Mouse (Mus musculus) kidney, adult 8-10 months (tissue): Measurements from ENCODE around the gene Vps25.

Source experiments
- DNase-seq, 2 experiments: peaks; one replicate each; pipeline ENCODE4 v3.0.0; 2022

Gene Vps25

DNA sequence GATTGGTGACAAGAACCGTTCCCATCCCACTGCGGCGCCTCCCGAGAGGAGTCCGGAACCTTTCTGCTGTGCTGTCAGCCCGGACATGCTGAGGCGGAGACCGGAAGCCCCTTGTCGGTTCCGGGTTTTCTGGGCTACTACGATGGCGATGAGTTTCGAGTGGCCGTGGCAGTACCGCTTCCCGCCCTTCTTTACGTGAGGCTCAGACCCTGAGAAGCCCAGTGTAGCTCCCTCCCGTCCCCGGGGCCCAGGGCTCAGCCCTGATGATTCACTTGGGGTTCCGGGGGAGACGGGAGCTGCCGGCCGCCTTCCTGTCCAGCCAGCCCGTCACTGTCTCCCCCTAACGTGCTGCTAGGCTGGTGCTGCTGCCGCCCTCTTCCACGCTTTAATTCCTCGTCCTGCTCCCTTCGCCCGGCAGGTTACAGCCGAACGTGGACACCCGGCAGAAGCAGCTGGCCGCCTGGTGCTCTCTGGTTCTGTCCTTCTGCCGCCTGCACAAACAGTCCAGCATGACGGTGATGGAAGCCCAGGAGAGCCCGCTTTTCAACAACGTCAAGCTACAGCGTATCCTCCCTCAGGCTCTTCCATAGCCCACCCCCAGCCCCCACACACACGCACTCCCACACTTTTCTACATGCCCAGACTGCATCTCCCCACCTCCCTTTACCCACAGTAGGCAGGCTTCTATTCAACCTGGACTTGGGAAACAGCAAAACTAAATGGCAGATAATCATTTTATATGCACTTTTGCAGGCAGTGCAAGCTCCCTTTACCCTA, at the start of gene Vps25:
Gene Vps25, plus strand, starts transcription at position 95 of the 777 bp plus-strand sequence.
- peak; percentile 76 to 87 for DNase-seq

DNA sequence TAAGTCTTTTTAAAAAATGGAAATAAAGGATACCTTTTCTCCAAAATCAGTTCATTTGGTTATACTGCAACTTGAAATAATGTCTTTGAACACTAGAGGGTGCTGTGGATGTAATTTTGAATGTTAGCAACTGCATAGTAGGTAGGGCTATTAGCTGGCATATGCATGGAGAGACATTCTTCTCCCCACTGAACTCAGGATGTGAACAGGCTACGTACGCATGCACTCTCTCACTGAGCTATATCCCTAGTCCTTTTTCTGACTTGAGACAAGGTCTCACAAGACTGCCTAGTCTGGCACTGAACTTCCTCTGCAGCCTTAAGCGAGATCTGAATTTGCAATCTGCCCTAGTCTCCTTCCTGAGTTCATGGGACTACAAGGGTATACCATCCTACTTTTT, 41.5 kb upstream of the Vps25 start:
- peak in 1 of 2 experiments; percentile 65 for DNase-seq

- peak; percentile 14 to 54 for DNase-seq
These were observed 36.6 kb upstream of the Vps25 start for GRCm38 (mm10) chr11:101216936-101217335.

DNA sequence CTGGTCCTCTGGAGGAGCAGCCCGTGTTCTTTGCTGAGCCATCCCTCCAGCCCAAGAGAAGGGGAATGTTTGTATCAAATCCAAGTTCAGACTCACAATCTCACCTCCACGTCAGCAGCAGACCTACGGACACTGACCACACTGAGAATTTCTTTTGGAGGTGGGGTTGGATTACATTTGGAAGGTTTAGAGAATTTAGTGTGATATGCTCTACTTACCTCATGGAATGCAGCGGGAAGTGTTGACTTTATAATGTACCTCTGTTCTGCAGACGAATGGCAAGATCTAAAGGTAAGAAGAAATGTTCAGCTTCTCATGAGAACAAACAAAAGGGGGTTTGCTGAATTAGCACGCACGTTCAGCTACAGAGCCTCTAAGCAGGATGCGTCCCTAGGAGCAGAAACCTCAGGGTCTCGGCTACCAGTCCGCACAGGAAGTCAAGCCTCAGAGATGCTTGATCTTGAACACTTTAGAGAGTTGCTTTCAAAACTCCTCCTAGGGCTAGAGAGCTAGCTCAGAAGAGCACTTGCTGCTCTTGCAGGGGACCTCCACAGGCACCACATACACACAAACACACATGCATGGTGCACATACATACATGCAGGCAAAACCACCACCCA, 35.0 kb upstream of the Vps25 start:
- DNase-seq = peak; percentile 37 to 73

DNA sequence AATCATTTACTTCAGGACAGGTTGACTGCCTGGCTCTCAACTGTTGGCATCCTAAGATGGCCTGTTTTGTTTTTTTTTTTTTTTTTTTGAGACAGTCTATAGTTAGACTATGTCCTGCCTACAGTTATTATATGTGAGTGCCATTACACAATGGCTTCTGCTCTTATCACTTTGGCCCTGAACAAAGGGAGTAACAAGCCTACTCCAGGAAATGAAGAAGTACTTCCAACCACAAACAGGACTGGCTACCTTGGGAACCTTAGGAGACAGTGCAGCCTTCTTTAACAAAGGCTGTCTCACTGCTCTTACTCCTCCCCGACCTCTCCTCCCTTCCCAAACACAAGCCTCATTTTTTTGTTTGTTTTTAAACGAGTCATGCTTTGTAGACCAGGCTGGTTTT, 32.7 kb upstream of the Vps25 start:
- DNase-seq = no peak

- no peak for DNase-seq
These were observed 32.1 kb upstream of the Vps25 start for GRCm38 (mm10) chr11:101221306-101221986.

DNA sequence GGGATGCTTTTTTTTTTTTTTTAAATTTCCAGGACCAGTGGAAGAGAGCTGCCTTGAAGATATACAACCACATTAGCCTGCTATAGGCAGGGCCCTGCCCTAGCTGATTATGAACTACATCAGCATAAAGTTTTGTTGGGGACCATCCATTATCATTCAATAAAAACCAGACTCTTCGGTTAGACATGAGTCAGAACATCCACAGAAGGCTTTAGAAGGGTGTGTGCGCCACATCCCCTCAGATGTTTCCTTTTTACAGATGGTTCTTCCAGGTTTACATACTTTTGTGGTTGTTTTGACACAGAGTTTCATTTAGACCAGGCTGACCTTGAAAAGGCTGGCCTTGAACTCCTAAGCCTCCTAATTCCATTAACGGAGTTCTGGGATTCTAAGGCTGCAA, 29.2 kb upstream of the Vps25 start:
- no peak for DNase-seq

DNA sequence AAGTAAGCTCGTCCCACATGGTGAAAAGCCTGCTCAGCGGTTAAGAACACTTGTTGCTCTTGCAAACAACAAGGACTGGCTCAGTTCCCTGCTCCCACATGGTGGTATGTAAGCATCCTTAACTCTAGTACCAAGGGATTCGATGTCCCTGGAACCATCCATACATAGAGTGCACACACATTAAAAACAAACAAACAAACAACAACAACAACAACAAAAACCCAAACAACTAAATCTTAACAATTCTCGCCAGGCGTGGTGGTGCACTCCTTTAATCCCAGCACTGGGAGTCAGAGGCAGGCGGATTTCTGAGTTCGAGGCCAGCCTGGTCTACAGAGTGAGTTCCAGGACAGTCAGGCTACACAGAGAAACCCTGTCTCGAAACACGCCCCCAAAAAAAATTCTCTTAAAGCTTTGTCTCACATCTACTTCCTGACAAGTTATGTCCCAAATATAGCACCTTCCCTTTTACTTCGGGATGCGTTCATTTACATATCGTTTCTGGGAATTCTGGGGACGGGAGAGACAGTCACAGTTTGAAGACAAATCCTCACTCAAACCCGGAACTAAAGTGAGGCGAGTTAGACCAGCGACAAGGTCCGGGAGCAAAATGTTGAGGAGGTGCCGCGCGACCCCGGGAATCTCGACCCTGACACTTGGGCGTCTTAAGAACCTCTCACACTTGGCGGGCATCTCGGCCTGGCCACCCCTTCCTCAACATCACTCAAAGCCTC, 28.0 kb upstream of the Vps25 start:
- no peak for DNase-seq

DNA sequence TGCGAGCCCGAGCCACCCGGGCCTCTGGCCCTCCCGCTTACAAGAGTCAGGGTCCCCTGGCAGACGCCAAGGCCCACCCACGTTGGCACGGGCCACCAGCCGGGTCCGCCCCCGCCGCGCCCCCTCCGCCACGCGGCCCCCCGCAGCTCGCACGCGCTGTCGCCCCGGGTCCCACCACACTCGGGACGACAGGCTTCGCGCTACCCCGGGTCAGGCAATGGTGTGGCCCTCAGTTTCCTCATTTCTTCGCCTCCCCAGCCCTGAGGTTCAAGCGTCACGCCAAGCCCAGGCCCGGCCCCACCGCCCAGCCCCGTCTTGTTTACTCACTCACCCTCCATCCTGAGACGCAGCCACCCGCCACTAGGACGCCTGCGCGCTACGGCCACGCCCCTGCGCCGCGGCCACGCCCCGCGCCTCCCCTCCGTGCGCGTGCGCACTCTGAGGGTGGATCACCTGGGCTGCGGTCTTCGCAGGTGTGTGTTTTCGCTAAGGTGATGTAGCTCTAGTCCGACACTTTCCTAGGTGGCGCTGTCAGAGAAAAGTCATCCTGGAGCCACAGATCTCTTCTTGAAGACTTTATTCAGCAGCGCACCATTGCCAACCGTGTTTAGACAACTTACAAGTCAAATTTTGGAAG, 27.3 kb upstream of the Vps25 start, which contains the start of gene Ezh1:
Gene Ezh1, minus strand, starts transcription at position 399 of the 637 bp plus-strand sequence.
- peak; percentile 96 to 97 for DNase-seq

- no peak for DNase-seq
These were observed 24.1 kb upstream of the Vps25 start for GRCm38 (mm10) chr11:101229361-101229900.

- no peak for DNase-seq
These were observed 23.4 kb upstream of the Vps25 start for GRCm38 (mm10) chr11:101230061-101230511.

- peak in 1 of 2 experiments; percentile 30 for DNase-seq
These were observed 23.0 kb upstream of the Vps25 start for GRCm38 (mm10) chr11:101230526-101230925.

- peak; percentile 70 to 79 for DNase-seq
These were observed 22.3 kb upstream of the Vps25 start for GRCm38 (mm10) chr11:101230991-101231871.

DNA sequence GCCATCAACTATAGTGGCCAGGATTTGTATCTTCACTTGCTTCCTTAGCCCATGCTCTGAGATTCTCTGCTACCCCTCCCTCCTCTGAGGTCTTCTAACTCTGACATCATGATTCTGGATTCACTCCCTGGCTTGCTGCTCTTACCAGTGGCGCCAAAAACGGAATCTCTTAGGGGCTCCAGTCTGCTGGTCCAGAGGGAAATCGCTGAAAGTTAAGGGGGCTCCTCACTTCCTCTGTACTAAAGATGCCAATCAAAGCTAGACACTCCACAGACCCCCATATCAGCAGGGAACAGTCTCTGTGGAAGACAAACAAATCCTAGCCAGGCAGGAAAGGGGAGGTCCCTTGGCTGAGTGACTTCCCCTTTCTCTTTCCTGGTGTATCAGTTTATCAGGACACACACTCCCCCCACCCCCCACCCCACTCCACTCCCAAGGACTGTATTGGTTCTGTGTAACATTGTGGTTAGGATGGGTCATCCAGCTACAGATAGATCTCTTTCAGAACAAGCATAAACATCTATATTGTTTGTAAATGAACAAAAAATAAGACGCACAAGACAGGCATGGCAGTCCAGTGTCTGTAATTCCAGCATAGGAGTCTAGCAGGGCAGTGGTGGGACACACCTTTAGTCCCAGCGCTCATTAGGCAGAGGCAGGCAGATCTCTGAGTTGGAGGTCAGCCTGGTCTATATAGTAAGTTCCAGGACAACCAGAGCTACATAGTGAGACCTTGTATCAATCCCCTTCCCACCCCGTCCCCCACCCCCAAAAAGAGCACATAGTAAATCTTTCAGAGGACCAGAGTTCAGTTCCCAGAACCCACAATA, 21.3 kb upstream of the Vps25 start:
- DNase-seq = peak in 1 of 2 experiments; percentile 34

- DNase-seq = no peak
These were observed 20.3 kb upstream of the Vps25 start for GRCm38 (mm10) chr11:101233240-101233639.

DNA sequence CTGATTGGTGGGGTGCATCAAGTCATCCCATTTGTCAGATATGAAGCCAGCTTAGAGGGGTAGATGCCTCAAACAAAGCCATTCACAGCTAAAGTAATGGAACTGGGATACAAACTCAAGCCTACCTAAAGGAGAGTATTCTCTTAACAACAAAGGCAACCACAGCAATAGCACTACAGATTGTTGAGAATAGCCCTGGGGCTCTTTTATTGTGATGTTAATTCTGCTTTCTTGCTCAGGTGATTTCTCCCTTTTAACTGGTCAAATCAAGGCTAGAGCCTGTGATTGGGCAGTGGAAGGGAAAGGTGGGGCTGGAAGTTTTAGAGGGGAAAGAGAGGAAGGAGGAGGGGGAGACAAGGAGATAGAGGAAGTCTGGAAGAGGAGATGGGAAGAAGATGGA, 19.4 kb upstream of the Vps25 start:
- DNase-seq = no peak

GRCm38 (mm10) chr11:101235429-101235828, 18.1 kb upstream of the Vps25 start:
- no peak for DNase-seq

- DNase-seq = no peak
These were observed 16.7 kb upstream of the Vps25 start for GRCm38 (mm10) chr11:101236782-101237181.

DNA sequence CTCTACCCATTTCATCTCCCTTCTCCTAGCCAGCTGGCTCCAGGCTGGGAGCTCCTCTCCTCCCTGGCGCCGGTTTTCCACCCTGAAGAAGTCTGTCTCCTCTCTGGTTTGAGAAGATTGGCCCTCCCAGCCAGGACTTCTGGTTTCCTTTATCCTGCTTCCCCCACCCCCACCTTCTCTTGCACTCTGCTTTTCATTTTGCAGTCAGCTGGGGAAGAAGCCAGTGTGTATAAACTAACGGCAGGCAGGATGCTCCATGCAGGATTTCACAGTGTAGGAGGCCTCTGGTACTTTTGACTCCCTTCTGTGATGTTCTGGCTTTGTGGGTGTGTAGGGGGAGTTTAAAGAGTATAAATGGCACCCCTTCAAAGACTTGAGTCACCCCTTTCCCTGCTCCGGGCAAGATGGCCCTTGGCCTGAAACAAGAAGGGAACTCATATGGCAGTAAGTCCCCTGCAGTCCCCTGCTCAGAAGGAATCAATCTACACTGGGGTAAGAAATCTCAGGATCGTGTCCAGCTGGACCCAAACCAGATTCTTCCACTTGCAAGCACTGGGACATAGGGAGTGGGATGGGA, 15.3 kb upstream of the Vps25 start:
- DNase-seq = no peak

GRCm38 (mm10) chr11:101245071-101245470, 8.4 kb upstream of the Vps25 start:
- no peak for DNase-seq
